Mouse (Mus musculus) heart, embryonic 14.5 days (tissue): ENCODE results near the gene Parn. TPM values are rescaled to one million over a fixed set of nuclear protein-coding genes. Genes with fewer than 3 reads are reported as not detected.

Source experiments
- ATAC-seq: fragments of 200-750 bp; cut with Nextera tagmentation; 2 replicates; pipeline ENCODE4 v1.8.0; 2017; ENCODE audit warnings: low read depth, moderate TSS enrichment; ENCODE audit not compliant: insufficient number of reproducible peaks, insufficient read depth, low FRiP score
- H3K27ac ChIP-seq, 2 experiments: fragments of 200-500 bp in 1 of 2; fragments of 300-500 bp in 1 of 2; sonication (generic) in 1 of 2; replicated peaks in 1 of 2; 2 replicates each; pipeline ENCODE4 v1.5.1; 2012 to 2014; ENCODE audit warnings: low read depth in 2 of 2, low read length in 2 of 2, control low read depth in 1 of 2, mild to moderate bottlenecking in 1 of 2, mixed read lengths in 1 of 2; ENCODE audit not compliant: control insufficient read depth in 1 of 2, insufficient read depth in 1 of 2
- H3K27me3 ChIP-seq: fragments of 300-500 bp; sonication (generic); 2 replicates; pipeline ENCODE4 v1.6.1; 2014; ENCODE audit warnings: mild to moderate bottlenecking, low read length, control low read depth; ENCODE audit not compliant: control insufficient read depth, insufficient read depth
- H3K36me3 ChIP-seq: fragments of 300-500 bp; sonication (generic); 2 replicates; pipeline ENCODE4 v1.6.1; 2014; ENCODE audit warnings: mild to moderate bottlenecking, control low read depth, low read length, mixed read lengths; ENCODE audit not compliant: control insufficient read depth, insufficient read depth
- H3K4me1 ChIP-seq, 2 experiments: fragments of 200-500 bp in 1 of 2; fragments of 300-500 bp in 1 of 2; sonication (generic) in 1 of 2; 2 replicates each; pipeline ENCODE4 v1.6.1; 2012 to 2014; ENCODE audit warnings: low read length in 2 of 2, control low read depth in 1 of 2, mixed read lengths in 1 of 2; ENCODE audit not compliant: control insufficient read depth in 2 of 2, insufficient read depth in 2 of 2
- H3K4me2 ChIP-seq: fragments of 300-500 bp; sonication (generic); 2 replicates; pipeline ENCODE4 v1.6.1; 2014; ENCODE audit warnings: mild to moderate bottlenecking, low read length
- H3K4me3 ChIP-seq, 2 experiments: fragments of 200-500 bp in 1 of 2; fragments of 300-500 bp in 1 of 2; sonication (generic) in 1 of 2; 2 replicates each; pipeline ENCODE4 v1.5.1; 2012 to 2014; ENCODE audit warnings: low read length in 2 of 2, mild to moderate bottlenecking in 2 of 2, control low read depth in 1 of 2, low read depth in 1 of 2, moderate library complexity in 1 of 2; ENCODE audit not compliant: control insufficient read depth in 1 of 2, insufficient read depth in 1 of 2
- H3K9ac ChIP-seq: fragments of 300-500 bp; sonication (generic); 2 replicates; pipeline ENCODE4 v1.6.1; 2014; ENCODE audit warnings: mild to moderate bottlenecking, low read length
- H3K9me3 ChIP-seq: fragments of 300-500 bp; sonication (generic); 2 replicates; pipeline ENCODE4 v1.6.1; 2016; ENCODE audit warnings: low read length, control low read depth; ENCODE audit not compliant: control insufficient read depth
- WGBS: fragments of 180-500 bp; shearing (Covaris S2); extraction: QIAGEN DNeasy Blood & Tissue Kit; methylation state at CpG from one replicate; pipeline ENCODE4 v1.1.7; 2014; 5-methylcytosine and 5-hydroxymethylcytosine counted together
- polyA plus RNA-seq: library from polyadenylated mRNA; unstranded; fragments of >200 nt; fragmentation: Nextera tagmentation; extraction: Ambion mirVana; gene quantifications from 2 replicates; pipeline ENCODE4 v1.2.1, GENCODE M21; 2014

The Parn gene
- polyA plus RNA-seq, 1 experiment from 2014 or later: 28.2 TPM

DNA sequence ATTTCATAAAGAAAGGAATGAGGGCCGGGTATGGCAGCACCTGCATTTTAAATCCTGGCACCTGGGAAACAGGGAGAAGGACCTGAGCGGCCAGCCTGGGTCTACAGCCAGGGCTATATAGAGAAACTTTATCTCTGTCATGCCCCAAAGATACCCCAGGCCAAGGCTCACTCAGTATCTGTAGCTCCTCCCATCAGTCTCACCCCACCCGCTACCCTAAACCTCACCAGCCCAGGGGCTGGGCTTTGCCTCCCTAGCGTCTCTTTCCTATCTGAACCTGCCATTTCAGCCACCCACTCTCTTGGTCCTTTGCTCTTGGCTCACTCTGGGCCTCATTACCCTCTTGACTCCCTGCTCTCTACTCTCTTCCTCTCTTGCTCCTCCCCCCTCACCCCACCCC, 92.7 kb downstream of the Parn start:
- Histone ChIP-seq H3K27me3 (no peaks in the 10 kb centered on the region), H3K9ac (no peak overlapping the region), H3K9me3 (no peaks in the 10 kb centered on the region), H3K4me1 (peaks cover 6 to 20% of the 10 kb centered on the region in 2 experiments; a peak in 3 of 4 replicates), H3K4me2 (no peak overlapping the region), H3K27ac (0 out of 4 replicates have a peak overlapping the region, but pooled peaks of 1 of the 2 experiments have one; percentile 41), H3K36me3 (no peaks in the 10 kb centered on the region), H3K4me3 (no peak overlapping the region)
- peak; percentile 57; the same call in 1 of the 2 replicates for ATAC-seq
- WGBS: 35% methylated on average over 4 of the region's 4 CpGs

DNA sequence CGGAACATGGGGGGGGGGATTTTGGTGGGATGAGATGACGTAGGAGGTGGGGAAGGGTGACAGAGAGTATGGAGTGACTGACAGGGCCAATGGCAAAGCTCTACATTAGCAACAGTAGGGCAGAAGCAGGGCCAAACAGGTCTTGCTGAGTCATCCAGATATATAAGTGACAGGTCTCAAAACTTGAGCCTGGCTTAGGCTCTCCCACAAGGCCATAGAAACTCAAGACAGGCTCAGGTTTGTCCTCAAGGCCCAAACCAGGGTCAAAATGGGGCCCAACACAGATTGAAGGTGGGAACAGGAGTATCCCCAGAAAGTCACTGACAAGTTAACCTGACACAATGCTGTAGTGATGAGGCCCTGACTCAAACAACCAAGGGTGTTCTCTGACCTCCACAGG, 99.7 kb downstream of the Parn start:
- ATAC-seq: no peak
- H3K27me3 ChIP-seq: no peaks in the 10 kb centered on the region
- no peak overlapping the region for H3K27ac ChIP-seq
- WGBS: 92% methylated on average over 2 of the region's 2 CpGs
- H3K4me3 ChIP-seq: no peak overlapping the region
- H3K4me1 ChIP-seq: no peaks in the 10 kb centered on the region
- H3K9me3 ChIP-seq: no peaks in the 10 kb centered on the region
- no peak overlapping the region for H3K4me2 ChIP-seq
- no peak overlapping the region for H3K9ac ChIP-seq
- peaks cover 11% of the 10 kb centered on the region; the same call in 1 of the 2 replicates for H3K36me3 ChIP-seq

DNA sequence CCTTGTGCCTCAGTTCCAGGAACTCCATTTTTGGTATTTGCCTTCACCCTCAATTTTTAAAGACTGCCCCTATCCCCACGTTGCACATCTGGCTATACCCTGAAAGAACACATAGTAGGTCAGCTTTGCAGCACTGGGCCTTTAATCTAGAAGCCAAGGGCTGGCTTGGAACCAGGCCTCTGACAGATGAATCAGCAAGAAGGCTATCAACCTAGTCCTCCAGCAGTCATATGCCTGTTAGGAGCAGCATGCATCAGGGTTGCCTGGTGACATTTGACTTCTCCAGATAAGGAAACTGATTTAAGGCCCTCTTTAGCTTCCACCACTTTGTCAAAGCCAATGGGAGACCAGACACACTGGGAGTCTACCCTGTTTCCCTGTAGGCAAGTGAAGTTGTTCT, 100.4 kb downstream of the Parn start:
- H3K4me2 ChIP-seq: no peak overlapping the region
- 84% methylated on average over 1 of the region's 1 CpGs for WGBS

DNA sequence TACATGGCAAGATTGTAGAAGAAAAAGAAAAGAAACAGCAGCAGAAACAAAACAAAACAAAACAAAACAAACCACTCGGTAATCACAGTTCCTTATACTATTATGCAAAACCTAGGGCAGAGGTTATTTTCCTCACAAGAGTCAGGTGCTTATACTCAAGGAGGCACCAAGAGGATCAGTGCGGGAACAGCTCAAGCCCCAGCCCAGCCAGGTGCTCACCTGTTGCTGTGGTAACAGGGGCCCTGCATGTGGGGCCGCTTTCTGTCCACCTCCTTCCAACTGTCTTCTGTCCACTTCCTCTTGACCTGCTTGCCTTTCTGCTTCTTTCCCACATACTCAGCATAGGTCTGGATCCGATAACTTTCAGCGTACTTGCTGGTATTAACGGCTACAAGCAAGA, 101.6 kb downstream of the Parn start:
- WGBS: 85% methylated on average over 6 of the region's 6 CpGs
- H3K4me1 ChIP-seq: no peaks in the 10 kb centered on the region
- no peak overlapping the region for H3K4me2 ChIP-seq
- H3K9ac ChIP-seq: no peak overlapping the region
- ATAC-seq: no peak
- H3K27ac ChIP-seq: no peak overlapping the region
- H3K9me3 ChIP-seq: no peaks in the 10 kb centered on the region
- H3K36me3 ChIP-seq: peaks cover 11% of the 10 kb centered on the region; the same call in 1 of the 2 replicates
- H3K27me3 ChIP-seq: no peaks in the 10 kb centered on the region
- H3K4me3 ChIP-seq: no peak overlapping the region

More for the DNA sequence above, 100.4 kb downstream of the Parn start:
- H3K9me3 ChIP-seq: no peaks in the 10 kb centered on the region
- ATAC-seq: no peak
- H3K4me1 ChIP-seq: no peaks in the 10 kb centered on the region
- H3K36me3 ChIP-seq: peaks cover 11% of the 10 kb centered on the region; the same call in 1 of the 2 replicates
- no peaks in the 10 kb centered on the region for H3K27me3 ChIP-seq
- H3K4me3 ChIP-seq: no peak overlapping the region
- no peak overlapping the region for H3K9ac ChIP-seq
- H3K27ac ChIP-seq: no peak overlapping the region

DNA sequence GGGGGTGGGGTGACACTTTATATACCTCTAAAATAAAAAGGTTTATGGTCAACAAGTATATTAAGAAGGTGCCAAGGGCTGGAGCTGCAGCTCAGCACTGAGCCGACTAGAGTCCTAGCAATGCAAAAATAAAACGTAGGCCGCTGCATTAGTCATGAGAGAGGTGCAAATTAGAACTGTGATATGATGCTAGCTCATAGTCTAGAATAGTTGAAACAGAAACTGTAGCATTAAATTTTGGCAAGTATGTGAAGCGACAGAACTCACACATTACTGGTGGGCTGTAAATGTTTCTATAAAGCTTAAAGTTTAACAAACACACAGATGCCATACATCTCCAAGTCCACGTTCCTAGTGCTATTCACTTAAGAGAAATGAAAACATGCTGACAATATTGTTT, 102.7 kb downstream of the Parn start:
- H3K4me3 ChIP-seq: no peak overlapping the region
- peaks cover 11% of the 10 kb centered on the region; the same call in 1 of the 2 replicates for H3K36me3 ChIP-seq
- no peaks in the 10 kb centered on the region for H3K4me1 ChIP-seq
- H3K4me2 ChIP-seq: no peak overlapping the region
- no peaks in the 10 kb centered on the region for H3K9me3 ChIP-seq
- 89% methylated on average over 5 of the region's 5 CpGs for WGBS
- H3K27me3 ChIP-seq: no peaks in the 10 kb centered on the region
- H3K9ac ChIP-seq: no peak overlapping the region
- no peak overlapping the region for H3K27ac ChIP-seq
- ATAC-seq: no peak

DNA sequence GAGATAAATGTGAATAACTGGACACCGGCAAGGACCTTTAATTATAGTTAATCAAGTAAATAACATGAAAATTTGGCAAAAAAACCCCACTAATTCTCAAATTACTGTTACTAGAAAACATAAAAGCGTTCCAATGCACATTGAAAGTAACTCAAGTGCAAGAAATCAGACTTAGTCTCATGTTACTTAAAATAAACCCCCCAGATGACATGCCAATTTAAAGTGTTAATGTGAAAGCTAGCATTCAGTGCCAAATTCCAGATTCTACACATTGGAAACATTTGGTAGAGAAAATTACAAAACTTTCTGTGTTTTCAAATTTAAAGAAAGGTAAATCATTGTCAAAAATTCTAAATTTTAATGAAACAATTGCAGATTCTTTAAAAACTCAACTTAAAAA, 110.2 kb downstream of the Parn start:
- peak overlapping the region; percentile 27; the same call in 1 of the 2 replicates for H3K9ac ChIP-seq
- peak overlapping the region; percentile 37 to 47; a peak in 3 of 4 replicates for H3K27ac ChIP-seq
- no peak overlapping the region for H3K4me3 ChIP-seq
- H3K4me1 ChIP-seq: peaks cover 7 to 10% of the 10 kb centered on the region in 2 experiments
- WGBS: 38% methylated on average over 2 of the region's 2 CpGs
- no peak for ATAC-seq
- H3K9me3 ChIP-seq: no peaks in the 10 kb centered on the region
- H3K4me2 ChIP-seq: peak overlapping the region; percentile 40
- H3K27me3 ChIP-seq: no peaks in the 10 kb centered on the region
- 0 out of 2 replicates have a peak, but pooled peaks cover 5% of the 10 kb centered on the region for H3K36me3 ChIP-seq

DNA sequence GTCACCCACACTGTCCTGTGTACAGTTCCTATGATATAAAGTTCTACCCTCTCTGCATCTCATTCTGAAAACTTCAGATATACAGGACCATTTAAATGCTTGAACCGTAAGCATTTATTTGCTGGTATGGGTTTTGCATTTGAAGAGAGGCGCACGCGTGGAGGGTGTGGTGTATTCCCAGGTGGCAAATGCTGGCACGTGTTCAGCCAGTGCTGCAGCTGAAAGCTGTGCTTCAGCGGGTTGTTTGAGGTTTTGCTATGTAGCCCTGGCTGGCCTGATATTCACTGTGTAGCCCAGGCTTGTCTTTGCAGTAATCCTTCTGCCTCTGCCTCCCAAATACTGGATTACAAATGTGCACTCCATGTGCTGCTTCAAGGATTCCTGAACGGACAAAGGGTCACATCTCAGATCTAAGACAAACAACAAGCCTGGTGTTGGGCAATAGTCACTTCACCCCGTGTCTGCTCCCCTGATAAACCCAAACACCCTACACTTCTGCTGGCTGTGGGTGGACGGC, 111.0 kb downstream of the Parn start:
- Histone ChIP-seq H3K4me2 (peak overlapping the region; percentile 40; the same call in 1 of the 2 replicates), H3K9ac (no peak overlapping the region)
- WGBS: 69% methylated on average over 9 of the region's 9 CpGs

DNA sequence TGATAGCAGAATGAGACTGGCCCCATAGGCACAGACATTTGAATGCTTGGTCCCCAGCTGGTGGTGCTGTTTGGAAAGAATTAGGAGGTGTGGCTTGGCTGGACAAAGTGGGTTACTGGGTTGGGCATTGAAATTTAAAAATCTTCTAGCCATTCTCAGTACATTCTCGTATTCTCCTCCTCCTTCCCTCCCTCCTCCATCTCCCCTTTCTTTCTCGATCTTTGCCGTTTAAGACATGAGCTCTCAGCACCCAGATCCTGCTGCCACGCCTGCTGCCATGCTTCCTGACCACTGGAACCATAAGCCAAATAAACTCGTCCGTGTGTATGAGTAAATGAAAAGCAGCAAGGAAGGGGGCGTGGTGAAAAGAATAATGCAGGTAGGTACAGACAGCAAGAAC, 111.5 kb downstream of the Parn start:
- Histone ChIP-seq H3K27me3 (no peaks in the 10 kb centered on the region), H3K27ac (no peak overlapping the region), H3K4me1 (peaks cover 7 to 10% of the 10 kb centered on the region in 2 experiments), H3K36me3 (0 out of 2 replicates have a peak, but pooled peaks cover 5% of the 10 kb centered on the region), H3K9me3 (no peaks in the 10 kb centered on the region), H3K4me3 (no peak overlapping the region), H3K4me2 (no peak overlapping the region), H3K9ac (no peak overlapping the region)
- 95% methylated on average over 7 of the region's 7 CpGs for WGBS
- no peak for ATAC-seq

More for the DNA sequence above, 111.0 kb downstream of the Parn start:
- H3K36me3 ChIP-seq: 0 out of 2 replicates have a peak, but pooled peaks cover 5% of the 10 kb centered on the region
- peaks cover 7 to 10% of the 10 kb centered on the region in 2 experiments for H3K4me1 ChIP-seq
- ATAC-seq: no peak
- no peak overlapping the region for H3K4me3 ChIP-seq
- no peaks in the 10 kb centered on the region for H3K9me3 ChIP-seq
- H3K27ac ChIP-seq: peak overlapping the region; percentile 45 to 47; a peak in 3 of 4 replicates
- H3K27me3 ChIP-seq: no peaks in the 10 kb centered on the region
